ENCODE assay signal across 25 mouse cellular contexts in the genomic region with DNA sequence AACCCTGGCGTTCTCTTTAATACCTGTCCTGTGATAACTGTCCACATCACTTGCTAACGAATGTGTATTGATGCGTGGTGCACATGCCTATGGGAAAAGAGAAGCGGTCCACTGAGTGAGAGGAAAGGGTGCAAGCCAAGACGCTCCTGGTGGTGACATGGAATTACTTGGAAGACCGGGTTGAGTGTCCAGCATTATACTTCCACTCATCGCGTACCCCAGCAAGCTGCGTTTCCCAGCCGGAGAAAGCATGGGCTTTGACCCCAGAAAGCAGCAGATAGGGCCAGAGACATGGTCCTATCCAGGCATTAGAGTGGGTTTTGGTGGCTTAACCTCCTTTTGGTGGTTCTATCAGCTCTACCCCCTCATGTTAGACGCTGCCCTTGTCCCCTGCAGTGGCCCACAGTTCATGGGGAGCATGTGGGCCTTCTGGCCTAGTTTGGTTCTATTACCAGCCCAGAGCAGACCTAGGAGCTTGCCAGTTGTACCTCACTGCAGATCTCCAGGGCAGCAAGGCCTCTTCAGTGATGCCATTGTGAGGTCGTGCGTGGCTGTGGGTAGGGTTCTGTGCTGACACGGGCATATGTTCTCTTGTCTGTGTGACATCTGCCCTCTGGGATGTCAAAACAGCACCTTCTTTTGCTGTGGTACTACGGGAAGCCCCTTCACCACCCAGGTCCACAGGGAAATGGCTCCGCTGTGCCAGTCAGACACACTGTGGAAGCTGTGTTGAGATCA.
DNase-seq lines count a peak whose midpoint lies in the region; ATAC-seq lines count a peak whose summit lies in the region.
"Had no signal": no experiment of that assay in that cellular context is flagged by ENCODE, and none has a peak within 500 bp of the region (broad histone marks: within the 10 kb centered on the region; RNA-seq: fewer than 3 reads in every experiment).

No protein-coding gene starts in this region.

- H3K36me3 ChIP-seq in liver, embryonic 11.5 days (ENCODE audit: control insufficient read depth, insufficient read depth, low read length) = no peaks in the 10 kb centered on the region
- no peaks in the 10 kb centered on the region for H3K36me3 ChIP-seq in neural tube, embryonic 11.5 days (ENCODE audit: control insufficient read depth, insufficient read depth, low read length)
- no peaks in the 10 kb centered on the region for H3K36me3 ChIP-seq in neural tube, embryonic 15.5 days
- H3K36me3 ChIP-seq: embryonic facial prominence, embryonic 10.5 days; embryonic facial prominence, embryonic 13.5 days; forebrain, embryonic 12.5 days; forebrain, embryonic 15.5 days had no signal

- DNase-seq in cerebellum, postnatal 4 days (ENCODE audit: low spot score in 2 of 2) = peak; percentile 0 to 15
- no peak for DNase-seq in cerebellum, adult 11 months
- DNase-seq in liver, embryonic 11.5 days (ENCODE audit: low spot score) = peak; percentile 18
- DNase-seq in liver = no peak
- peak; percentile 6 for DNase-seq in neural tube, embryonic 11.5 days (ENCODE audit: low spot score)
- peak; percentile 2 for DNase-seq in thymus, postnatal 14 days
- DNase-seq in thymus, postnatal 10 days (ENCODE audit: low spot score in 2 of 2) = no peak
- DNase-seq: adrenal gland, adult 8-10 months; adrenal gland, postnatal 25 days; cerebellum, adult 2 months; cerebellum, adult 9-11 months; cerebellum, postnatal 25 days; embryo, embryonic 11 days; gastrocnemius, postnatal 25 days; heart, adult 2 months had no signal

- no peak overlapping the region for H3K9ac ChIP-seq in liver, embryonic 11.5 days (ENCODE audit: low read depth, low read length)
- H3K9ac ChIP-seq in neural tube, embryonic 11.5 days (ENCODE audit: low read length) = no peak overlapping the region; the same call in 1 of the 2 replicates
- no peak overlapping the region for H3K9ac ChIP-seq in neural tube, embryonic 15.5 days (replicated peaks)
- H3K9ac ChIP-seq: embryonic facial prominence, embryonic 13.5 days; forebrain, embryonic 12.5 days; forebrain, embryonic 15.5 days; hindbrain, embryonic 14.5 days had no signal

- no peak overlapping the region for H3K27ac ChIP-seq in liver, embryonic 11.5 days (ENCODE audit: low read depth, low read length)
- no peak overlapping the region for H3K27ac ChIP-seq in neural tube, embryonic 11.5 days (ENCODE audit: low read depth, low read length)
- no peak overlapping the region for H3K27ac ChIP-seq in neural tube, embryonic 15.5 days (replicated peaks)
- H3K27ac ChIP-seq: embryonic facial prominence, embryonic 10.5 days; embryonic facial prominence, embryonic 13.5 days; forebrain, embryonic 12.5 days; forebrain, embryonic 15.5 days; heart, adult 2 months; hindbrain, embryonic 14.5 days; hindbrain, postnatal 0 days had no signal

- no peak for ATAC-seq in liver, embryonic 11.5 days (replicated peaks; ENCODE audit: low FRiP score)
- ATAC-seq in neural tube, embryonic 11.5 days (ENCODE audit: insufficient read depth, low FRiP score, low TSS enrichment) = no peak
- ATAC-seq in neural tube, embryonic 15.5 days (ENCODE audit: low FRiP score) = no peak
- ATAC-seq: activated CD4-positive, CD25-positive, alpha-beta regulatory T cell, adult 4 months; forebrain, embryonic 15.5 days; hindbrain, postnatal 0 days had no signal

- no peaks in the 10 kb centered on the region; the same call in 1 of the 2 replicates for H3K9me3 ChIP-seq in liver, embryonic 11.5 days (ENCODE audit: control insufficient read depth, low read length)
- H3K9me3 ChIP-seq in neural tube, embryonic 11.5 days (ENCODE audit: control insufficient read depth, low read length) = no peaks in the 10 kb centered on the region
- no peaks in the 10 kb centered on the region for H3K9me3 ChIP-seq in neural tube, embryonic 15.5 days (replicated peaks)
- H3K9me3 ChIP-seq: embryonic facial prominence, embryonic 13.5 days; forebrain, embryonic 12.5 days; forebrain, embryonic 15.5 days had no signal

- 88% methylated on average over 16 of the region's 16 CpGs for WGBS in liver, embryonic 11.5 days
- 91% methylated on average over 16 of the region's 16 CpGs for WGBS in neural tube, embryonic 11.5 days
- WGBS in neural tube, embryonic 15.5 days = 90% methylated on average over 16 of the region's 16 CpGs

- H3K4me1 ChIP-seq in liver, embryonic 11.5 days (replicated peaks; ENCODE audit: control insufficient read depth, insufficient read depth, low read length) = no peaks in the 10 kb centered on the region
- no peaks in the 10 kb centered on the region for H3K4me1 ChIP-seq in neural tube, embryonic 11.5 days (ENCODE audit: control insufficient read depth, insufficient read depth, low read length)
- peaks cover 1% of the 10 kb centered on the region; the same call in 1 of the 2 replicates for H3K4me1 ChIP-seq in neural tube, embryonic 15.5 days
- H3K4me1 ChIP-seq: embryonic facial prominence, embryonic 10.5 days; embryonic facial prominence, embryonic 13.5 days; forebrain, embryonic 12.5 days; forebrain, embryonic 15.5 days had no signal

- no peak overlapping the region for H3K4me2 ChIP-seq in liver, embryonic 11.5 days
- no peak overlapping the region for H3K4me2 ChIP-seq in neural tube, embryonic 11.5 days (ENCODE audit: low read depth)
- no peak overlapping the region for H3K4me2 ChIP-seq in neural tube, embryonic 15.5 days
- H3K4me2 ChIP-seq: embryonic facial prominence, embryonic 13.5 days; forebrain, embryonic 12.5 days; forebrain, embryonic 15.5 days; heart, embryonic 11.5 days; hindbrain, embryonic 14.5 days had no signal

- no peak overlapping the region for H3K4me3 ChIP-seq in liver, embryonic 11.5 days (ENCODE audit: low read depth, low read length)
- no peak overlapping the region for H3K4me3 ChIP-seq in neural tube, embryonic 11.5 days (ENCODE audit: low read depth, low read length)
- no peak overlapping the region for H3K4me3 ChIP-seq in neural tube, embryonic 15.5 days (replicated peaks)
- H3K4me3 ChIP-seq: embryonic facial prominence, embryonic 10.5 days; embryonic facial prominence, embryonic 13.5 days; erythroblast, embryonic 14.5 days; forebrain, embryonic 12.5 days; forebrain, embryonic 15.5 days; heart, adult 2 months had no signal

- no peaks in the 10 kb centered on the region for H3K27me3 ChIP-seq in liver, embryonic 11.5 days (replicated peaks; ENCODE audit: control insufficient read depth, insufficient read depth, low read length)
- no peaks in the 10 kb centered on the region for H3K27me3 ChIP-seq in neural tube, embryonic 11.5 days (ENCODE audit: control insufficient read depth, insufficient read depth, low read length)
- H3K27me3 ChIP-seq in neural tube, embryonic 15.5 days (replicated peaks) = no peaks in the 10 kb centered on the region
- H3K27me3 ChIP-seq: embryonic facial prominence, embryonic 13.5 days; forebrain, embryonic 12.5 days; forebrain, embryonic 15.5 days had no signal

Comparison
In these comparisons a context has a peak if more than half of its experiments do, and no peak if none do; other contexts are left out.
1. DNase-seq: peak in cerebellum, postnatal 4 days (2 of 2), liver, embryonic 11.5 days (single experiment), neural tube, embryonic 11.5 days (single experiment) and thymus, postnatal 14 days (single experiment); none in cerebellum, adult 11 months (single experiment), liver (single experiment) and thymus, postnatal 10 days (0 of 2).